Comparison of ENCODE assay signal across 15 mouse cellular contexts in the genomic region with DNA sequence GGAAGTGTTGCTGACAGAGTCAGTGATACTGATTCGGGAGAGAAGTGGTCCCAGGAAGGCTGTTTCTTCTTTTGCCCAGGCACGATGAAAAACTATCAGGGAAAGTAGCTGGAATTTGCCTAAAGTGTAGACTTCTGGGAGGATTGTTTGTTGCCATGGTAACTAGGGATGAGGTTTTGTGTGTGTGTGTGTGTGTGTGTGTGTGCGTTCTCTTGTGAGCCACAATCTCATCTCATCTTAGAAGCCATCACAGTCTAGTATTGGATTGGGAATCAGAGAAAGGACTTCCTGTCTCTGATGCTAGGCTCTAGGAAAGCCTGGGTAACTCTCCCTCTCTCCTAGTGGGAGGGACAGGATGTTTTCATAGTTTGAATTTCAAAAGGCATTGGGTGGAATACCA.
A peak's percentile ranks its signal among the peaks of the same experiment; 100 is the strongest.
DNase-seq lines count a peak whose midpoint lies in the region; ATAC-seq and TF ChIP-seq lines count a peak whose summit lies in the region.
"Had no signal": no experiment of that assay in that cellular context is flagged by ENCODE, and none has a peak within 500 bp of the region (broad histone marks: within the 10 kb centered on the region; RNA-seq: fewer than 3 reads in every experiment).

No protein-coding gene starts in this region.

- WGBS in forebrain, postnatal 0 days: 57% methylated on average over 3 of the region's 3 CpGs
- 70% methylated on average over 3 of the region's 3 CpGs for WGBS in forebrain, embryonic 16.5 days

- H3K27ac ChIP-seq in forebrain, postnatal 0 days (ENCODE audit: low read depth, low read length): no peak overlapping the region
- H3K27ac ChIP-seq in forebrain, embryonic 16.5 days (ENCODE audit: low read length): no peak overlapping the region
- H3K27ac ChIP-seq: embryonic facial prominence, embryonic 12.5 days; forebrain, embryonic 13.5 days; limb, embryonic 12.5 days had no signal

- H3K4me2 ChIP-seq in forebrain, postnatal 0 days (ENCODE audit: low read depth): no peak overlapping the region
- H3K4me2 ChIP-seq in forebrain, embryonic 16.5 days (ENCODE audit: low read length): no peak overlapping the region
- H3K4me2 ChIP-seq: embryonic facial prominence, embryonic 12.5 days; forebrain, embryonic 13.5 days; limb, embryonic 12.5 days had no signal

- H3K4me1 ChIP-seq in forebrain, postnatal 0 days (ENCODE audit: insufficient read depth): no peaks in the 10 kb centered on the region
- no peaks in the 10 kb centered on the region for H3K4me1 ChIP-seq in forebrain, embryonic 16.5 days (replicated peaks; ENCODE audit: control insufficient read depth, insufficient read depth, low read length)
- H3K4me1 ChIP-seq: embryonic facial prominence, embryonic 12.5 days; forebrain, embryonic 13.5 days; limb, embryonic 12.5 days had no signal

- TF ChIP-seq CTCF in forebrain, postnatal 0 days (IDR thresholded peaks at IDR 0.05; ENCODE audit: low read depth): no peak

- H3K4me3 ChIP-seq in forebrain, postnatal 0 days (ENCODE audit: low read depth, low read length): no peak overlapping the region
- H3K4me3 ChIP-seq in forebrain, embryonic 16.5 days (replicated peaks; ENCODE audit: low read length): no peak overlapping the region
- H3K4me3 ChIP-seq: embryonic facial prominence, embryonic 12.5 days; forebrain, embryonic 13.5 days; limb, embryonic 12.5 days had no signal

- no peaks in the 10 kb centered on the region for H3K27me3 ChIP-seq in forebrain, postnatal 0 days (ENCODE audit: insufficient read depth, low read length)
- no peaks in the 10 kb centered on the region for H3K27me3 ChIP-seq in forebrain, embryonic 16.5 days (replicated peaks; ENCODE audit: control insufficient read depth, insufficient read depth, low read length)
- H3K27me3 ChIP-seq: embryonic facial prominence, embryonic 12.5 days; forebrain, embryonic 13.5 days; limb, embryonic 12.5 days had no signal

- no peak overlapping the region for H3K9ac ChIP-seq in forebrain, postnatal 0 days
- no peak overlapping the region for H3K9ac ChIP-seq in forebrain, embryonic 16.5 days (replicated peaks; ENCODE audit: low read depth, low read length)
- H3K9ac ChIP-seq: embryonic facial prominence, embryonic 12.5 days; forebrain, embryonic 13.5 days; limb, embryonic 12.5 days had no signal

- H3K36me3 ChIP-seq in forebrain, postnatal 0 days (ENCODE audit: insufficient read depth): no peaks in the 10 kb centered on the region
- no peaks in the 10 kb centered on the region for H3K36me3 ChIP-seq in forebrain, embryonic 16.5 days (ENCODE audit: control insufficient read depth, insufficient read depth)
- H3K36me3 ChIP-seq: embryonic facial prominence, embryonic 12.5 days; limb, embryonic 12.5 days had no signal

- DNase-seq in forebrain, postnatal 0 days: peak; percentile 45
- peak; percentile 1 for DNase-seq in lung, postnatal 10 days
- no peak for DNase-seq in lung, postnatal 14 days
- DNase-seq in NIH3T3 (ENCODE audit: low read depth): peak; percentile 10
- DNase-seq in fibroblast of lung, adult 2 months (ENCODE audit: low read depth): peak; percentile 5
- no peak for DNase-seq in cerebellum, postnatal 10 days
- DNase-seq: cerebellum, adult 2 months; gastrocnemius, postnatal 14 days; kidney, adult 11 months; kidney, postnatal 4 days had no signal

- ATAC-seq in forebrain, postnatal 0 days: peak; percentile 79
- ATAC-seq in forebrain, embryonic 16.5 days: no peak
- ATAC-seq in monocyte, adult 5-6 weeks (replicated peaks; ENCODE audit: insufficient number of reproducible peaks, low FRiP score, low TSS enrichment, poor library complexity, severe bottlenecking): no peak
- ATAC-seq: forebrain, embryonic 13.5 days had no signal

- 0 out of 2 replicates have a peak, but pooled peaks cover 3% of the 10 kb centered on the region for H3K9me3 ChIP-seq in forebrain, postnatal 0 days (ENCODE audit: low read length)
- H3K9me3 ChIP-seq in forebrain, embryonic 16.5 days (ENCODE audit: control insufficient read depth, low read length): no peaks in the 10 kb centered on the region
- H3K9me3 ChIP-seq: embryonic facial prominence, embryonic 12.5 days; forebrain, embryonic 13.5 days; limb, embryonic 12.5 days had no signal

Comparison
In these comparisons a context has a peak if more than half of its experiments do, and no peak if none do; other contexts are left out.
1. DNase-seq: peak in forebrain, postnatal 0 days (single experiment), lung, postnatal 10 days (single experiment), NIH3T3 (single experiment) and fibroblast of lung, adult 2 months (single experiment); none in lung, postnatal 14 days (single experiment) and cerebellum, postnatal 10 days (0 of 2).